Mouse (Mus musculus) macrophage (primary cell): Measurements from ENCODE around the gene Btbd17. TPM values are rescaled to one million over a fixed set of nuclear protein-coding genes. Genes with fewer than 3 reads are reported as not detected.

Experiments used
- H3K27ac ChIP-seq: fragments of 350-480 bp; formaldehyde crosslinking; 2 replicates; pipeline ENCODE4 v1.9.0; 2021
- H3K36me3 ChIP-seq: fragments of 350-480 bp; formaldehyde crosslinking; 2 replicates; pipeline ENCODE4 v1.9.0; 2021; ENCODE audit errors: inconsistent target
- H3K4me3 ChIP-seq: fragments of 350-480 bp; formaldehyde crosslinking; 2 replicates; pipeline ENCODE4 v1.9.0; 2021; ENCODE audit errors: inconsistent target
- H3K79me2 ChIP-seq: fragments of 350-480 bp; formaldehyde crosslinking; 2 replicates; pipeline ENCODE4 v1.9.0; 2021; ENCODE audit errors: inconsistent target
- WGBS: methylation state at CpG from one replicate; pipeline ENCODE4 v1.1.7; 2026; ENCODE audit warnings: inconsistent platforms; ENCODE audit not compliant: missing documents; 5-methylcytosine and 5-hydroxymethylcytosine counted together
- polyA plus RNA-seq: library from polyadenylated mRNA; stranded (reverse); fragments of 250-400 nt; gene quantifications from 3 replicates; pipeline ENCODE4 v1.2.4, GENCODE M21; 2018; ENCODE audit warnings: inconsistent platforms

The Btbd17 gene
- polyA plus RNA-seq, 1 experiment from 2014 or later, result not detected

- 62% methylated on average over 11 of the region's 11 CpGs for WGBS
- Histone ChIP-seq H3K4me3 (no peak overlapping the region), H3K79me2 (no peaks in the 10 kb centered on the region), H3K27ac (no peak overlapping the region), H3K36me3 (no peaks in the 10 kb centered on the region)
These were observed 19.3 kb upstream of the Btbd17 start for GRCm38 (mm10) chr11:114814873-114815592.

- H3K79me2 ChIP-seq, result no peaks in the 10 kb centered on the region
- 14% methylated on average over 6 of the region's 6 CpGs for WGBS
- no peak overlapping the region for H3K27ac ChIP-seq
- no peaks in the 10 kb centered on the region for H3K36me3 ChIP-seq
- H3K4me3 ChIP-seq, result no peak overlapping the region
These were observed 17.0 kb upstream of the Btbd17 start for GRCm38 (mm10) chr11:114812731-114813240.

GRCm38 (mm10) chr11:114810344-114810743, 14.6 kb upstream of the Btbd17 start:
- Histone ChIP-seq H3K36me3 (no peaks in the 10 kb centered on the region), H3K79me2 (no peaks in the 10 kb centered on the region), H3K4me3 (no peak overlapping the region), H3K27ac (no peak overlapping the region)
- WGBS, result 30% methylated on average over 3 of the region's 4 CpGs

- Histone ChIP-seq H3K79me2 (no peaks in the 10 kb centered on the region), H3K4me3 (no peak overlapping the region), H3K36me3 (no peaks in the 10 kb centered on the region), H3K27ac (no peak overlapping the region)
- 80% methylated on average over 1 of the region's 1 CpGs for WGBS
These were observed 13.6 kb upstream of the Btbd17 start for GRCm38 (mm10) chr11:114809371-114809770.

GRCm38 (mm10) chr11:114807686-114808427, 12.1 kb upstream of the Btbd17 start:
- Histone ChIP-seq H3K27ac (no peak overlapping the region), H3K79me2 (no peaks in the 10 kb centered on the region), H3K4me3 (no peak overlapping the region), H3K36me3 (no peaks in the 10 kb centered on the region)
- WGBS, result 43% methylated on average over 14 of the region's 14 CpGs

GRCm38 (mm10) chr11:114807025-114807424, 11.3 kb upstream of the Btbd17 start:
- no peak overlapping the region for H3K4me3 ChIP-seq
- no peaks in the 10 kb centered on the region for H3K79me2 ChIP-seq
- 94% methylated on average over 2 of the region's 2 CpGs for WGBS
- H3K27ac ChIP-seq, result no peak overlapping the region
- H3K36me3 ChIP-seq, result no peaks in the 10 kb centered on the region

GRCm38 (mm10) chr11:114803990-114804389, 8.2 kb upstream of the Btbd17 start:
- Histone ChIP-seq H3K4me3 (no peak overlapping the region), H3K27ac (no peak overlapping the region), H3K36me3 (no peaks in the 10 kb centered on the region), H3K79me2 (no peaks in the 10 kb centered on the region)
- WGBS, result 92% methylated on average over 8 of the region's 8 CpGs

GRCm38 (mm10) chr11:114802540-114803267, 7.0 kb upstream of the Btbd17 start:
- 87% methylated on average over 15 of the region's 15 CpGs for WGBS
- H3K27ac ChIP-seq, result no peak overlapping the region

GRCm38 (mm10) chr11:114801906-114802305, 6.2 kb upstream of the Btbd17 start:
- H3K27ac ChIP-seq, result no peak overlapping the region
- H3K36me3 ChIP-seq, result no peaks in the 10 kb centered on the region
- H3K79me2 ChIP-seq, result no peaks in the 10 kb centered on the region
- H3K4me3 ChIP-seq, result no peak overlapping the region
- WGBS, result 92% methylated on average over 1 of the region's 1 CpGs

More at GRCm38 (mm10) chr11:114802540-114803267, 7.0 kb upstream of the Btbd17 start:
- Histone ChIP-seq H3K4me3 (no peak overlapping the region), H3K36me3 (no peaks in the 10 kb centered on the region), H3K79me2 (no peaks in the 10 kb centered on the region)

- Histone ChIP-seq H3K4me3 (no peak within 1 kb of the TSS), H3K79me2 (no peaks in the 10 kb centered on the region), H3K36me3 (no peaks in the 10 kb centered on the region), H3K27ac (no peak within 1 kb of the TSS)
- 94% methylated on average over 3 of the region's 3 CpGs for WGBS
These were observed 2.9 kb upstream of the Btbd17 start, which contains the start of gene Gpr142 for GRCm38 (mm10) chr11:114798624-114799023. Gene Gpr142 (plus strand): TSS chr11:114798924.

GRCm38 (mm10) chr11:114797981-114798380, 2.2 kb upstream of the Btbd17 start:
- no peaks in the 10 kb centered on the region for H3K36me3 ChIP-seq
- no peak overlapping the region for H3K27ac ChIP-seq
- 85% methylated on average over 3 of the region's 3 CpGs for WGBS
- H3K4me3 ChIP-seq, result no peak overlapping the region
- no peaks in the 10 kb centered on the region for H3K79me2 ChIP-seq

GRCm38 (mm10) chr11:114797176-114797575, 1.4 kb upstream of the Btbd17 start:
- Histone ChIP-seq H3K27ac (no peak overlapping the region), H3K4me3 (no peak overlapping the region), H3K36me3 (no peaks in the 10 kb centered on the region), H3K79me2 (no peaks in the 10 kb centered on the region)
- WGBS, result 90% methylated on average over 7 of the region's 7 CpGs

- no peak overlapping the region for H3K27ac ChIP-seq
- H3K36me3 ChIP-seq, result no peaks in the 10 kb centered on the region
- H3K4me3 ChIP-seq, result no peak overlapping the region
- no peaks in the 10 kb centered on the region for H3K79me2 ChIP-seq
- WGBS, result 2% methylated on average over 7 of the region's 7 CpGs
These were observed 456 bp downstream of the Btbd17 start for GRCm38 (mm10) chr11:114795231-114795746.

GRCm38 (mm10) chr11:114794691-114795090, 1.1 kb downstream of the Btbd17 start:
- no peaks in the 10 kb centered on the region for H3K79me2 ChIP-seq
- no peak overlapping the region for H3K4me3 ChIP-seq
- H3K36me3 ChIP-seq, result no peaks in the 10 kb centered on the region
- no peak overlapping the region for H3K27ac ChIP-seq
- 84% methylated on average over 4 of the region's 4 CpGs for WGBS
